Mouse (Mus musculus) lung, embryonic 14.5 days (tissue): ENCODE results near the gene Mtch1. TPM values are rescaled to one million over a fixed set of nuclear protein-coding genes. Genes with fewer than 3 reads are reported as not detected.
"Not testable (repeated sequence)": the region's sequence is repeated elsewhere in the genome, so short reads cannot be mapped to it uniquely, and the experiment has no call there.

Source experiments
- ATAC-seq: fragments of 200-750 bp; cut with Nextera tagmentation; 2 replicates; pipeline ENCODE4 v1.8.0; 2017; ENCODE audit warnings: mild to moderate bottlenecking, moderate TSS enrichment, moderate library complexity; ENCODE audit not compliant: insufficient read depth
- DNase-seq: peaks from one replicate; pipeline ENCODE4 v3.0.0-alpha.2; 2015
- H3K27ac ChIP-seq: fragments of 300-500 bp; sonication (generic); 2 replicates; pipeline ENCODE4 v1.5.1; 2014; ENCODE audit warnings: low read depth, mild to moderate bottlenecking, moderate library complexity
- H3K27me3 ChIP-seq: fragments of 300-500 bp; sonication (generic); 2 replicates; pipeline ENCODE4 v1.6.1; 2014; ENCODE audit warnings: low read length, control low read depth; ENCODE audit not compliant: insufficient read depth
- H3K36me3 ChIP-seq: fragments of 300-500 bp; sonication (generic); 2 replicates; pipeline ENCODE4 v1.6.1; 2014; ENCODE audit warnings: control low read depth; ENCODE audit not compliant: insufficient read depth
- H3K4me1 ChIP-seq: fragments of 300-500 bp; sonication (generic); 2 replicates; pipeline ENCODE4 v1.6.1; 2014; ENCODE audit warnings: antibody characterized with exemption, control low read depth; ENCODE audit not compliant: insufficient read depth
- H3K4me2 ChIP-seq: fragments of 300-500 bp; sonication (generic); 2 replicates; pipeline ENCODE4 v1.6.1; 2014; ENCODE audit warnings: mild to moderate bottlenecking
- H3K4me3 ChIP-seq: fragments of 300-500 bp; sonication (generic); 2 replicates; pipeline ENCODE4 v1.5.1; 2014; ENCODE audit warnings: low read depth, low read length
- H3K9ac ChIP-seq: fragments of 300-500 bp; sonication (generic); 2 replicates; pipeline ENCODE4 v1.6.1; 2014
- H3K9me3 ChIP-seq: fragments of 300-500 bp; sonication (generic); 2 replicates; pipeline ENCODE4 v1.6.1; 2016; ENCODE audit warnings: low read depth, low read length, control low read depth
- CTCF ChIP-seq: IDR thresholded peaks from 2 replicates; pipeline ENCODE4 v1.5.1; 2016; ENCODE audit warnings: antibody characterized with exemption, low read depth
- WGBS: fragments of 180-500 bp; shearing (Covaris S2); extraction: QIAGEN DNeasy Blood & Tissue Kit; methylation state at CpG from one replicate; pipeline ENCODE4 v1.1.7; 2014; 5-methylcytosine and 5-hydroxymethylcytosine counted together
- polyA plus RNA-seq: library from polyadenylated mRNA; unstranded; fragments of >200 nt; fragmentation: Nextera tagmentation; extraction: Ambion mirVana; gene quantifications from 2 replicates; pipeline ENCODE4 v1.2.1, GENCODE M21; 2014

Mtch1 gene
- polyA plus RNA-seq, 1 experiment from 2014 or later: 395 TPM

- H3K36me3 ChIP-seq: no peaks in the 10 kb centered on the region
- H3K9me3 ChIP-seq: no peaks in the 10 kb centered on the region
- no peak overlapping the region; the same call in 1 of the 2 replicates for H3K9ac ChIP-seq
- H3K4me3 ChIP-seq: no peak overlapping the region
- ATAC-seq (peak; percentile 26; the same call in 1 of the 2 replicates), DNase-seq (peak; percentile 40)
- H3K4me2 ChIP-seq: peak overlapping the region; percentile 61; the same call in 1 of the 2 replicates
- no peak for TF ChIP-seq CTCF
- WGBS: 34% methylated on average over 5 of the region's 5 CpGs
- H3K27me3 ChIP-seq: no peaks in the 10 kb centered on the region
- peaks cover 21% of the 10 kb centered on the region for H3K4me1 ChIP-seq
- H3K27ac ChIP-seq: peak overlapping the region; percentile 93
Observed at GRCm38 (mm10) chr17:29355461-29355840, 7.7 kb upstream of the Mtch1 start.

GRCm38 (mm10) chr17:29351056-29351455 lies 3.3 kb upstream of the Mtch1 start:
- peaks cover 20% of the 10 kb centered on the region for H3K4me1 ChIP-seq
- H3K4me3 ChIP-seq, H3K36me3 ChIP-seq, DNase-seq, H3K27ac ChIP-seq, H3K4me2 ChIP-seq, H3K27me3 ChIP-seq, H3K9ac ChIP-seq, ATAC-seq, H3K9me3 ChIP-seq: not testable (repeated sequence)
- 76% methylated on average over 5 of the region's 5 CpGs for WGBS

GRCm38 (mm10) chr17:29348996-29349395 lies 1.3 kb upstream of the Mtch1 start:
- Histone ChIP-seq H3K27ac (peak overlapping the region; percentile 24; the same call in 1 of the 2 replicates), H3K4me1 (peaks cover 12% of the 10 kb centered on the region; the same call in 1 of the 2 replicates), H3K4me3 (no peak overlapping the region), H3K4me2 (no peak overlapping the region), H3K36me3 (peaks cover 6% of the 10 kb centered on the region; the same call in 1 of the 2 replicates), H3K27me3 (no peaks in the 10 kb centered on the region), H3K9me3 (no peaks in the 10 kb centered on the region), H3K9ac (no peak overlapping the region)
- no peak for ATAC-seq
- no peak for TF ChIP-seq CTCF
- DNase-seq: peak; percentile 34
- WGBS: 79% methylated on average over 2 of the region's 2 CpGs

- peak overlapping the region; percentile 92 for H3K9ac ChIP-seq
- H3K27ac ChIP-seq: peak overlapping the region; percentile 76
- peaks cover 22% of the 10 kb centered on the region; the same call in 1 of the 2 replicates for H3K36me3 ChIP-seq
- H3K4me1 ChIP-seq: peaks cover 17% of the 10 kb centered on the region
- peak overlapping the region; percentile 95 for H3K4me3 ChIP-seq
- ATAC-seq: peak; percentile 29
- TF ChIP-seq CTCF: no peak
- under 1% methylated on average over 45 of the region's 45 CpGs for WGBS
- peak overlapping the region; percentile 62 for H3K4me2 ChIP-seq
- no peaks in the 10 kb centered on the region for H3K9me3 ChIP-seq
- DNase-seq: no peak
- H3K27me3 ChIP-seq: no peaks in the 10 kb centered on the region
Observed at GRCm38 (mm10) chr17:29347126-29347644, 549 bp downstream of the Mtch1 start.

DNA sequence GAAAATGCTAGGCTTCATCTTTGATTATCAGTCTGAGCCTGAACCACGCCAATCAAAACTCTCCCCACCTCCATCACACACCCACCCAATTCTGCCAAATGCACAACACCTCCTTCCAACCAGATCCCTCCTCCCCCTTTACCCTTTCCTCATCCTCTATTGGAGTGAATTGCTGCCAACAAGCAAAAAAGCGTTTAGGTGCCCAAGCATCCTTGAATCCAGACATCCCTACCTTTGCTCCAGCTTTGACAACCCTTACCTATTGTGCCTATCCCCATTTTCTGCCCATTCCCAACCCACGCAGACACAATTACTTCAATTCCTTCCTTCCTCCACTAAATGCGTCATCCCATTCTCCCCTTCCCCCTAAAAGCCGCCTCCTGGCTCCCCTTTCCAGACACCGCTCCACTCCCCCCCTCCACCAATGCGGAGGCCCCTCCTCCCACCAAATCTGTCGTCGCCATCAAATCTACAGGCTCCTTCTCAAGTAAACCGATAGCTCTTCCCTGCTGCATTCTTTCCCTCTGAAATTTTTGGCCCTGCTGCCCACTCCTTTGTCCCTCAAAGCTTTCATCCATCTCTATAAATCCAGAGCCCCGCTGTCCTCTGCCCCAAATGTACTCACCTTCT lies 1.1 kb downstream of the Mtch1 start:
- H3K4me2 ChIP-seq: peak overlapping the region; percentile 62
- no peaks in the 10 kb centered on the region for H3K27me3 ChIP-seq
- peaks cover 23% of the 10 kb centered on the region for H3K4me1 ChIP-seq
- DNase-seq (peak; percentile 69), ATAC-seq (no peak)
- H3K27ac ChIP-seq: peak overlapping the region; percentile 76
- TF ChIP-seq CTCF: no peak
- peaks cover 22% of the 10 kb centered on the region; the same call in 1 of the 2 replicates for H3K36me3 ChIP-seq
- H3K4me3 ChIP-seq: peak overlapping the region; percentile 95
- 4% methylated on average over 11 of the region's 11 CpGs for WGBS
- H3K9me3 ChIP-seq: no peaks in the 10 kb centered on the region
- H3K9ac ChIP-seq: peak overlapping the region; percentile 92

GRCm38 (mm10) chr17:29345272-29345671 lies 2.5 kb downstream of the Mtch1 start:
- ATAC-seq: no peak
- Histone ChIP-seq H3K27ac (no peak overlapping the region), H3K4me1 (peaks cover 31% of the 10 kb centered on the region), H3K9ac (no peak overlapping the region), H3K4me3 (no peak overlapping the region), H3K36me3 (peaks cover 31% of the 10 kb centered on the region), H3K4me2 (no peak overlapping the region; the same call in 1 of the 2 replicates), H3K27me3 (no peaks in the 10 kb centered on the region), H3K9me3 (no peaks in the 10 kb centered on the region)
- DNase-seq: no peak
- WGBS: 83% methylated on average over 12 of the region's 12 CpGs
- TF ChIP-seq CTCF: no peak

- no peak overlapping the region for H3K9ac ChIP-seq
- H3K27ac ChIP-seq: no peak overlapping the region
- 81% methylated on average over 5 of the region's 5 CpGs for WGBS
- H3K4me2 ChIP-seq: no peak overlapping the region
- no peaks in the 10 kb centered on the region for H3K9me3 ChIP-seq
- H3K4me1 ChIP-seq: peaks cover 28% of the 10 kb centered on the region
- H3K27me3 ChIP-seq: no peaks in the 10 kb centered on the region
- H3K36me3 ChIP-seq: peaks cover 51% of the 10 kb centered on the region
- no peak for ATAC-seq
- TF ChIP-seq CTCF: no peak
- no peak overlapping the region for H3K4me3 ChIP-seq
- DNase-seq: no peak
Observed at GRCm38 (mm10) chr17:29343241-29343640, 4.5 kb downstream of the Mtch1 start.
